Mouse (Mus musculus) adrenal gland, postnatal 14 days (tissue): ENCODE results near the gene Ttll9. TPM values are rescaled to one million over a fixed set of nuclear protein-coding genes. Genes with fewer than 3 reads are reported as not detected.

ENCODE experiments used
- DNase-seq: peaks from one replicate; pipeline ENCODE4 v3.0.0; 2021; ENCODE audit warnings: mixed read lengths
- total RNA-seq: library from RNA; stranded (reverse); gene quantifications from 2 replicates; pipeline ENCODE4 v1.2.3, GENCODE M21; 2021

Ttll9 gene
- total RNA-seq, 1 experiment from 2014 or later = 0.48 TPM

GRCm38 (mm10) chr2:152941776-152942175 lies 20.5 kb upstream of the Ttll9 start:
- DNase-seq = no peak

- peak; percentile 57 for DNase-seq
Observed at GRCm38 (mm10) chr2:152942898-152943515, 19.3 kb upstream of the Ttll9 start.

- DNase-seq = no peak
Observed at GRCm38 (mm10) chr2:152943568-152943967, 18.7 kb upstream of the Ttll9 start.

- no peak for DNase-seq
Observed at GRCm38 (mm10) chr2:152944013-152944412, 18.3 kb upstream of the Ttll9 start.

GRCm38 (mm10) chr2:152947098-152947497 lies 15.2 kb upstream of the Ttll9 start:
- DNase-seq = no peak

- no peak for DNase-seq
Observed at GRCm38 (mm10) chr2:152948438-152949020, 13.8 kb upstream of the Ttll9 start.

GRCm38 (mm10) chr2:152950358-152951064 lies 11.8 kb upstream of the Ttll9 start:
- peak; percentile 32 for DNase-seq

- DNase-seq = peak; percentile 59
Observed at GRCm38 (mm10) chr2:152951065-152951849, 11.0 kb upstream of the Ttll9 start, which contains the start of gene Dusp15. Dusp15 (minus strand) TSS chr2:152951698.

- no peak for DNase-seq
Observed at GRCm38 (mm10) chr2:152951850-152952720, 10.2 kb upstream of the Ttll9 start.

GRCm38 (mm10) chr2:152958116-152958515 lies 4.2 kb upstream of the Ttll9 start:
- no peak for DNase-seq

GRCm38 (mm10) chr2:152965555-152965954 lies 3.3 kb downstream of the Ttll9 start:
- DNase-seq = no peak

- DNase-seq = no peak
Observed at GRCm38 (mm10) chr2:152976991-152977390, 14.7 kb downstream of the Ttll9 start.

GRCm38 (mm10) chr2:152985582-152985981 lies 23.3 kb downstream of the Ttll9 start:
- DNase-seq = no peak

GRCm38 (mm10) chr2:152991529-152991928 lies 29.2 kb downstream of the Ttll9 start:
- no peak for DNase-seq

- DNase-seq = no peak
Observed at GRCm38 (mm10) chr2:152997046-152997445, 34.8 kb downstream of the Ttll9 start.

- no peak for DNase-seq
Observed at GRCm38 (mm10) chr2:153002492-153003248, 40.4 kb downstream of the Ttll9 start.

- no peak for DNase-seq
Observed at GRCm38 (mm10) chr2:153003681-153004338, 41.5 kb downstream of the Ttll9 start.

- peak; percentile 47 for DNase-seq
Observed at GRCm38 (mm10) chr2:153005981-153006380, 43.7 kb downstream of the Ttll9 start.

GRCm38 (mm10) chr2:153009192-153009973 lies 47.1 kb downstream of the Ttll9 start:
- no peak for DNase-seq
